Comparison of ENCODE assay signal across 20 mouse cellular contexts in the genomic region with DNA sequence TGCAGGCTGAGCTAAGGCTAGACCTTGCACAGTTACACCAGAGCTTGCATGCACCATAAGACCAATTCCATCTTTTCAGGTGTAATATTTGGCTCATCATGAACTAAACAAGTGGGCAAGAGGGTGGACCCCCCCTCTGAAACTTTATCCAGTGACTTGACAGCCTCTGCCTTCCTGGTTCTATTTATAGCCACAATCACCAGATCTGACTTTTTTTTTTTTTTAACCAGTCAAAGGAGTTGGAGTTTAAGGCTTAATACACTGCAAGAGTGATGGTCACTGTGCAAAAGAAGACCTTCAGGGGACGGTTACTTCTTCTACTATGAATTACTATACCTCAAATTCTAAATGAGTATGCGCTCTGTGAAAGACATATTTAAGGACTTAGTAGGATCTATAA. TPM values are rescaled to one million over a fixed set of nuclear protein-coding genes. Genes with fewer than 3 reads are reported as not detected.
DNase-seq lines count a peak whose midpoint lies in the region; ATAC-seq and TF ChIP-seq lines count a peak whose summit lies in the region.
"Had no signal": no experiment of that assay in that cellular context is flagged by ENCODE, and none has a peak within 500 bp of the region (broad histone marks: within the 10 kb centered on the region; RNA-seq: fewer than 3 reads in every experiment).

No protein-coding gene starts in this region.

- no peak overlapping the region for H3K9ac ChIP-seq in midbrain, embryonic 11.5 days (ENCODE audit: low read length)
- no peak overlapping the region for H3K9ac ChIP-seq in midbrain, embryonic 15.5 days
- H3K9ac ChIP-seq in liver, embryonic 15.5 days, result peak overlapping the region; percentile 50
- no peak overlapping the region for H3K9ac ChIP-seq in stomach, postnatal 0 days (ENCODE audit: low read length)
- H3K9ac ChIP-seq: forebrain, embryonic 12.5 days; heart, embryonic 15.5 days; hindbrain, embryonic 15.5 days; limb, embryonic 13.5 days; lung, embryonic 15.5 days; neural tube, embryonic 15.5 days had no signal

- H3K4me3 ChIP-seq in gastrocnemius, adult 2 months, result no peak overlapping the region
- H3K4me3 ChIP-seq in midbrain, embryonic 11.5 days (ENCODE audit: low read depth, low read length), result no peak overlapping the region
- no peak overlapping the region for H3K4me3 ChIP-seq in midbrain, embryonic 15.5 days
- no peak overlapping the region for H3K4me3 ChIP-seq in liver, embryonic 15.5 days (replicated peaks)
- no peak overlapping the region for H3K4me3 ChIP-seq in stomach, postnatal 0 days (ENCODE audit: low read depth, low read length)
- H3K4me3 ChIP-seq: forebrain, embryonic 12.5 days; heart, embryonic 15.5 days; hindbrain, embryonic 15.5 days; limb, embryonic 13.5 days; lung, embryonic 15.5 days; neural tube, embryonic 15.5 days had no signal

- no peak for DNase-seq in gastrocnemius, adult 2 months
- DNase-seq in gastrocnemius, postnatal 14 days, result no peak
- peak; percentile 61 for DNase-seq in midbrain, embryonic 11.5 days (ENCODE audit: low spot score, missing footprints)
- DNase-seq in stomach, postnatal 0 days (ENCODE audit: low spot score), result no peak
- DNase-seq in lung, adult 18-20 months, result no peak
- no peak for DNase-seq in thymus, postnatal 10 days (ENCODE audit: low spot score in 2 of 2)
- DNase-seq: adrenal gland, postnatal 36 days; cerebellum, adult 11 months; cerebellum, postnatal 10 days; kidney, postnatal 25 days; lung, postnatal 4 days; thymus, postnatal 36 days had no signal

- no peaks in the 10 kb centered on the region; the same call in 1 of the 2 replicates for H3K4me1 ChIP-seq in midbrain, embryonic 11.5 days (ENCODE audit: control insufficient read depth, insufficient read depth, low read length)
- no peaks in the 10 kb centered on the region for H3K4me1 ChIP-seq in midbrain, embryonic 15.5 days
- peaks cover 97% of the 10 kb centered on the region for H3K4me1 ChIP-seq in liver, embryonic 15.5 days (replicated peaks)
- peaks cover 5% of the 10 kb centered on the region; the same call in 1 of the 2 replicates for H3K4me1 ChIP-seq in stomach, postnatal 0 days (replicated peaks; ENCODE audit: control insufficient read depth, insufficient read depth)
- H3K4me1 ChIP-seq: hindbrain, embryonic 15.5 days; limb, embryonic 13.5 days; lung, embryonic 15.5 days; neural tube, embryonic 15.5 days had no signal

- no peak for TF ChIP-seq EP300 in stomach, postnatal 0 days (optimal IDR thresholded peaks at IDR 0.05)

- intact Hi-C loops in gastrocnemius, adult 2 months (cut with DNase I), result no loop called here
- intact Hi-C loops in gastrocnemius, postnatal 14 days (cut with DNase I; ENCODE audit: low total_unique reads), result no loop called here

- H3K4me2 ChIP-seq in midbrain, embryonic 11.5 days, result no peak overlapping the region
- no peak overlapping the region for H3K4me2 ChIP-seq in midbrain, embryonic 15.5 days
- H3K4me2 ChIP-seq in liver, embryonic 15.5 days, result peak overlapping the region; percentile 66
- H3K4me2 ChIP-seq in stomach, postnatal 0 days (replicated peaks; ENCODE audit: low read depth), result no peak overlapping the region
- H3K4me2 ChIP-seq: forebrain, embryonic 12.5 days; heart, embryonic 15.5 days; hindbrain, embryonic 15.5 days; limb, embryonic 13.5 days; lung, embryonic 15.5 days; neural tube, embryonic 15.5 days had no signal

- no peaks in the 10 kb centered on the region for H3K9me3 ChIP-seq in midbrain, embryonic 11.5 days (ENCODE audit: control insufficient read depth, low read length)
- no peaks in the 10 kb centered on the region for H3K9me3 ChIP-seq in midbrain, embryonic 15.5 days
- H3K9me3 ChIP-seq in liver, embryonic 15.5 days (replicated peaks), result no peaks in the 10 kb centered on the region
- H3K9me3 ChIP-seq in stomach, postnatal 0 days (ENCODE audit: control insufficient read depth, low read length), result no peaks in the 10 kb centered on the region
- H3K9me3 ChIP-seq: forebrain, embryonic 12.5 days; heart, embryonic 15.5 days; hindbrain, embryonic 15.5 days; limb, embryonic 13.5 days; lung, embryonic 15.5 days; neural tube, embryonic 15.5 days had no signal

- no peaks in the 10 kb centered on the region for H3K36me3 ChIP-seq in midbrain, embryonic 11.5 days (ENCODE audit: control insufficient read depth, insufficient read depth, low read length)
- H3K36me3 ChIP-seq in midbrain, embryonic 15.5 days (replicated peaks), result no peaks in the 10 kb centered on the region
- peaks cover 46% of the 10 kb centered on the region for H3K36me3 ChIP-seq in liver, embryonic 15.5 days (replicated peaks)
- no peaks in the 10 kb centered on the region for H3K36me3 ChIP-seq in stomach, postnatal 0 days (ENCODE audit: control insufficient read depth, insufficient read depth, low read length)
- H3K36me3 ChIP-seq: forebrain, embryonic 12.5 days; heart, embryonic 15.5 days; hindbrain, embryonic 15.5 days; limb, embryonic 13.5 days; lung, embryonic 15.5 days; neural tube, embryonic 15.5 days had no signal

- peak overlapping the region; percentile 74 for H3K27ac ChIP-seq in gastrocnemius, adult 2 months
- no peak overlapping the region for H3K27ac ChIP-seq in midbrain, embryonic 11.5 days (ENCODE audit: low read depth, low read length)
- no peak overlapping the region for H3K27ac ChIP-seq in midbrain, embryonic 15.5 days
- H3K27ac ChIP-seq in liver, embryonic 15.5 days (replicated peaks), result peak overlapping the region; percentile 97
- peak overlapping the region; percentile 83 for H3K27ac ChIP-seq in stomach, postnatal 0 days (replicated peaks)
- H3K27ac ChIP-seq: forebrain, embryonic 12.5 days; heart, embryonic 15.5 days; hindbrain, embryonic 15.5 days; limb, embryonic 13.5 days; lung, embryonic 15.5 days; neural tube, embryonic 15.5 days had no signal

- no peak for TF ChIP-seq CTCF in gastrocnemius, adult 2 months (IDR thresholded peaks at IDR 0.05)
- TF ChIP-seq CTCF in stomach, postnatal 0 days (IDR thresholded peaks at IDR 0.05; ENCODE audit: low read depth), result no peak

- ATAC-seq in midbrain, embryonic 11.5 days (ENCODE audit: low FRiP score), result no peak
- no peak for ATAC-seq in midbrain, embryonic 15.5 days (replicated peaks)
- no peak for ATAC-seq in liver, embryonic 15.5 days (ENCODE audit: insufficient read depth)
- no peak for ATAC-seq in stomach, postnatal 0 days (ENCODE audit: low FRiP score, low TSS enrichment)

- 84% methylated on average over 2 of the region's 2 CpGs for WGBS in midbrain, embryonic 11.5 days
- 89% methylated on average over 2 of the region's 2 CpGs for whole genome bisulfite sequencing in midbrain, embryonic 15.5 days
- 78% methylated on average over 2 of the region's 2 CpGs for WGBS in liver, embryonic 15.5 days (ENCODE audit: insufficient replicate concordance)
- 96% methylated on average over 2 of the region's 2 CpGs for WGBS in stomach, postnatal 0 days

- H3K27me3 ChIP-seq in midbrain, embryonic 11.5 days (ENCODE audit: control insufficient read depth, insufficient read depth, low read length), result no peaks in the 10 kb centered on the region
- H3K27me3 ChIP-seq in midbrain, embryonic 15.5 days (replicated peaks), result no peaks in the 10 kb centered on the region
- no peaks in the 10 kb centered on the region for H3K27me3 ChIP-seq in liver, embryonic 15.5 days
- no peaks in the 10 kb centered on the region for H3K27me3 ChIP-seq in stomach, postnatal 0 days (ENCODE audit: control insufficient read depth, insufficient read depth, low read length)
- H3K27me3 ChIP-seq: forebrain, embryonic 12.5 days; heart, embryonic 15.5 days; hindbrain, embryonic 15.5 days; lung, embryonic 15.5 days had no signal

RNA-seq across cellular contexts. Expression of a gene that starts 8.4 kb away (rescaled TPM):
- 100 to 1,000 TPM; 147 to 151 TPM for total RNA-seq in gastrocnemius, adult 2 months (2021)
- total RNA-seq in gastrocnemius, postnatal 14 days (2021), result 10 to 100 TPM; 32.1 to 43.9 TPM
- polyA plus RNA-seq in midbrain, embryonic 11.5 days (2014; fragmentation: Nextera tagmentation; extraction: Ambion mirVana), result 58.9 and 60.8 TPM in 2 replicates
- polyA plus RNA-seq in midbrain, embryonic 15.5 days (2015; fragmentation: Nextera tagmentation; extraction: Ambion mirVana), result 138 and 142 TPM in 2 replicates
- polyA plus RNA-seq in liver, embryonic 15.5 days (2015; fragmentation: Nextera tagmentation; extraction: Ambion mirVana), result 392 and 404 TPM in 2 replicates
- 991 and 1,037 TPM in 2 replicates for polyA plus RNA-seq in stomach, postnatal 0 days (2015; fragmentation: Nextera tagmentation; extraction: Ambion mirVana)

RNA-seq across cellular contexts. Expression of a gene that starts 35.4 kb away (rescaled TPM):
- total RNA-seq in gastrocnemius, adult 2 months (2021), result 1 to 10 TPM; 4.1 to 5.8 TPM
- 1 to 10 TPM; 3.8 to 4.8 TPM for total RNA-seq in gastrocnemius, postnatal 14 days (2021)
- polyA plus RNA-seq in midbrain, embryonic 11.5 days (2014; fragmentation: Nextera tagmentation; extraction: Ambion mirVana), result 33.4 and 36.5 TPM in 2 replicates
- polyA plus RNA-seq in midbrain, embryonic 15.5 days (2015; fragmentation: Nextera tagmentation; extraction: Ambion mirVana), result 33.4 and 37.1 TPM in 2 replicates
- 72.7 and 75.1 TPM in 2 replicates for polyA plus RNA-seq in liver, embryonic 15.5 days (2015; fragmentation: Nextera tagmentation; extraction: Ambion mirVana)
- 70.7 and 74.7 TPM in 2 replicates for polyA plus RNA-seq in stomach, postnatal 0 days (2015; fragmentation: Nextera tagmentation; extraction: Ambion mirVana)

Comparison
In these comparisons a context has a peak if more than half of its experiments do, and no peak if none do; other contexts are left out.
1. H3K27ac ChIP-seq: peak in gastrocnemius, adult 2 months (single experiment), liver, embryonic 15.5 days (single experiment) and stomach, postnatal 0 days (single experiment); none in midbrain, embryonic 11.5 days (single experiment) and midbrain, embryonic 15.5 days (single experiment).